Mouse (Mus musculus) liver, postnatal 0 days (tissue): ENCODE measurements at regions not wholly inside any gene's neighbourhood (a gene's known extent, or its start where the extent isn't known, plus 50 kb on each side); places are given as distances from the start of the nearest gene placed in this dataset.

ENCODE experiments used
- CTCF ChIP-seq: sonication (generic); IDR thresholded peaks from 2 replicates; pipeline ENCODE4 v1.5.1; 2016; ENCODE audit warnings: antibody characterized with exemption, low read depth
- EP300 ChIP-seq: IDR thresholded peaks from 2 replicates; pipeline ENCODE4 v1.6.1; 2016; ENCODE audit warnings: antibody characterized with exemption, low read depth, mild to moderate bottlenecking

DNA sequence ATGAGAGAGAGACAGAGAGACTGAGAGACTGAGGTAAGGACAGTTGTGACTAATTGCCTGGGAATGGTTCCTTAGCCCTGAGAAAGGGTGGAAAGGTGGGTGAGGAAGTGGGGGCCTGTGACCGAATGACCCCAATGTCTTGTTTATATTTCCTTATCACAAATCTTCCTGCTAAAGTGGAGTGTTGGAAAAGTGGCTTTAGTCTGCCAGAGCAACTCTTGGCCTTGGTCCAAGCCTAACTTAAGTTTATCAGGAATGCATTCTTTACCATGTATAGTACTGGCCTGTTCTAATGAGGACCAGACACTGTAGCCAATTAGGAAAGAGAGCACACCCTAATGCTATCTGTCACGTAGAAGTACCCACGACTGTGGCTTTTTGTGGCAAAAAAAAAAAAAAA lies 133.6 kb downstream of the Mterf1b start:
- TF ChIP-seq CTCF (no peak), EP300 (no peak)
